Mouse (Mus musculus) liver, postnatal 0 days (tissue): ENCODE data around the gene 2310009B15Rik.

ENCODE experiments used
- CTCF ChIP-seq: sonication (generic); IDR thresholded peaks from 2 replicates; pipeline ENCODE4 v1.5.1; 2016; ENCODE audit warnings: antibody characterized with exemption, low read depth
- EP300 ChIP-seq: IDR thresholded peaks from 2 replicates; pipeline ENCODE4 v1.6.1; 2016; ENCODE audit warnings: antibody characterized with exemption, low read depth, mild to moderate bottlenecking

- TF ChIP-seq CTCF: no peak
- TF ChIP-seq EP300: no peak
Observed at GRCm38 (mm10) chr1:138842756-138843155, 13.9 kb downstream of the 2310009B15Rik start.
